Mouse (Mus musculus) left cerebral cortex, adult 8-10 months (tissue): ENCODE measurements around the gene Mup2. TPM values are rescaled to one million over a fixed set of nuclear protein-coding genes. Genes with fewer than 3 reads are reported as not detected.
"Not testable (repeated sequence)": the region's sequence is repeated elsewhere in the genome, so short reads cannot be mapped to it uniquely, and the experiment has no call there.

Experiments used
- DNase-seq, 2 experiments: peaks; one replicate each; pipeline ENCODE4 v3.0.0; 2022; ENCODE audit warnings: low spot score in 2 of 2
- total RNA-seq, 4 experiments: library from RNA; stranded (reverse); gene quantifications; 2 replicates each; pipeline ENCODE4 v1.2.4; 2022

Mup2 gene
- not detected for total RNA-seq

GRCm38 (mm10) chr4:60154189-60154588 is at the start of gene Mup2:
Gene Mup2 (minus strand): TSS chr4:60154289.
- not testable (repeated sequence) for DNase-seq

Other genes with a start within 250 kb of the Mup2 start
- not detected for gene Slc46a2, start 239.2 kb downstream of the Mup2 start, total RNA-seq
- gene Mup4, start 193.6 kb downstream of the Mup2 start, total RNA-seq, result not detected
- gene Mup6, start 190.0 kb downstream of the Mup2 start, total RNA-seq, result not detected
- not detected for gene Mup7, start 83.8 kb downstream of the Mup2 start, total RNA-seq
- gene Mup8, start 68.3 kb upstream of the Mup2 start, total RNA-seq, result not detected